Mouse (Mus musculus) C2C12 (cell line): Measurements from ENCODE around the gene Pcbp3. TPM values are rescaled to one million over a fixed set of nuclear protein-coding genes. Genes with fewer than 3 reads are reported as not detected.

Experiments used
- H3K27me3 ChIP-seq: one replicate; pipeline ENCODE4 v1.6.1; 2011; ENCODE audit not compliant: control insufficient read depth, insufficient read depth, insufficient read length
- H3K36me3 ChIP-seq: one replicate; pipeline ENCODE4 v1.6.1; 2011; ENCODE audit not compliant: control insufficient read depth, insufficient read depth
- H3K4me3 ChIP-seq: one replicate; pipeline ENCODE4 v1.5.1; 2011; ENCODE audit warnings: mild to moderate bottlenecking, control low read depth; ENCODE audit not compliant: poor library complexity, insufficient read depth, severe bottlenecking
- H3K79me2 ChIP-seq: one replicate; pipeline ENCODE4 v1.6.1; 2011; ENCODE audit not compliant: control insufficient read depth, insufficient read depth
- H3K79me3 ChIP-seq: one replicate; pipeline ENCODE4 v1.6.1; 2011; ENCODE audit warnings: low read depth, control low read depth
- H3ac ChIP-seq: one replicate; pipeline ENCODE3; 2011; ENCODE audit warnings: low read depth; ENCODE audit not compliant: control insufficient read depth, insufficient read length
- CEBPB ChIP-seq: IDR thresholded peaks from one replicate; pipeline ENCODE4 v1.6.1; 2011; ENCODE audit warnings: low read depth, mild to moderate bottlenecking, control low read depth, moderate library complexity
- CTCF ChIP-seq: IDR thresholded peaks from one replicate; pipeline ENCODE4 v1.5.1; 2011; ENCODE audit not compliant: control insufficient read depth, insufficient read depth, insufficient read length
- FOSL1 ChIP-seq: IDR thresholded peaks from one replicate; pipeline ENCODE4 v1.8.0; 2011; ENCODE audit warnings: mild to moderate bottlenecking, low read length; ENCODE audit not compliant: poor library complexity, insufficient read depth, severe bottlenecking
- MAX ChIP-seq: IDR thresholded peaks from one replicate; pipeline ENCODE4 v1.6.1; 2011; ENCODE audit warnings: mild to moderate bottlenecking, control low read depth
- MYOD1 ChIP-seq: IDR thresholded peaks from one replicate; pipeline ENCODE4 v1.6.1; 2011; ENCODE audit warnings: low read depth; ENCODE audit not compliant: control insufficient read depth, insufficient read length
- MYOG ChIP-seq: IDR thresholded peaks from one replicate; pipeline ENCODE4 v1.6.1; 2011; ENCODE audit not compliant: control insufficient read depth, insufficient read length; ENCODE audit errors: extremely low read depth
- USF1 ChIP-seq: IDR thresholded peaks from one replicate; pipeline ENCODE4 v1.6.1; 2011; ENCODE audit warnings: low read depth, mild to moderate bottlenecking, control low read depth, moderate library complexity
- polyA plus RNA-seq: library from polyadenylated mRNA; unstranded; fragments of >200 nt; fragmentation: generic; extraction: Trizol; gene quantifications from one replicate; pipeline ENCODE4 v1.2.1, GENCODE M21; 2012; ENCODE audit warnings: missing spikeins

The Pcbp3 gene
- polyA plus RNA-seq, 1 experiment = 9.8 TPM

DNA sequence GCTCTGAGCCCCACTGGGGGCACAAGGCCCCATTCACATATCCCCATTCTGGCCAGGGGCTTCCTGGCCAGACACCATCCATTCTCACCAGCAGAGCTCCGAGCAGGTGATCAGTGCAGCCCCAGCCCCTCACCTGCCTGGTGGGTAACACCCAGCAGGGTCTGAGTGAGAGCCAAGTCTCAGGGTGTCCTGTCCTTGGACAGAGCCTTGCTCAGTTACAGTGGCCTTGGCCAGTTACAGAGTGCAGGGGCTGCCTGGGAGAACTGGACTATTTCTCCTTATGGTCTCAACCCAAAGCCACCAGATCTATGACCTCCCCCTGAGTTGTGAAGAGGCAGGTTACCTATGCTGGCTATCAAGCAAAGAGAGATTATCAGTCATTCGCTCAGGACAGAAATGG is 236.6 kb downstream of the Pcbp3 start:
- no peak for TF ChIP-seq MYOG
- Histone ChIP-seq H3K4me3 (no peak overlapping the region), H3K79me3 (no peaks in the 10 kb centered on the region), H3K79me2 (no peaks in the 10 kb centered on the region), H3K27me3 (no peaks in the 10 kb centered on the region), H3K36me3 (no peaks in the 10 kb centered on the region), H3ac (no peak overlapping the region)

DNA sequence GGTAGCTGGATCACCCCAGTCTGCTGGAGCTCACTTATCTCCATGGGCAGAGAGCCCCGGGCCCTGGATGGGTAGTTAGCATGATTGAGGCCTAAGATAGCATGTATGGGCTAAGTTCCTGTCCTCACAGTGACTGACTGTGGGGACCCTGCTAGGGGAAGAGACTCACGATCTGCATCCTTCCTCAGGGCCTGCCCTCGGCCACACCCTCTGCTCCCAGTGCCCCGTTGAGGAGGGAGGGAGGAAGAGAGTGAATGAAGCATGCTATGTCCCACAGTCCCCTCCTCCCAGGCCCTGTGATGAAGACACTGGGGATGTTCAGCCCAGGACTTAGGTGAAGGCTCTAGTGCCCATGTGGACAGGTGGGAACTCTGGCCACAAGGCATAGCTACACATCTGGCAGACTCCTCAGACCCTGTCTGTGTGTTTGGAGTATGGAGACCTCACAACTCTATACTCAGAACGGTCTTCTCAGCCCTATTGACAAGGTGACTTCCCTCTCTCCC is 237.4 kb downstream of the Pcbp3 start:
- Histone ChIP-seq H3ac (no peak overlapping the region), H3K36me3 (no peaks in the 10 kb centered on the region), H3K79me3 (no peaks in the 10 kb centered on the region), H3K79me2 (no peaks in the 10 kb centered on the region), H3K27me3 (no peaks in the 10 kb centered on the region), H3K4me3 (no peak overlapping the region)
- TF ChIP-seq MYOD1 (no peak), MYOG (no peak), CTCF (no peak), USF1 (no peak), MAX (no peak), FOSL1 (no peak), CEBPB (no peak)

DNA sequence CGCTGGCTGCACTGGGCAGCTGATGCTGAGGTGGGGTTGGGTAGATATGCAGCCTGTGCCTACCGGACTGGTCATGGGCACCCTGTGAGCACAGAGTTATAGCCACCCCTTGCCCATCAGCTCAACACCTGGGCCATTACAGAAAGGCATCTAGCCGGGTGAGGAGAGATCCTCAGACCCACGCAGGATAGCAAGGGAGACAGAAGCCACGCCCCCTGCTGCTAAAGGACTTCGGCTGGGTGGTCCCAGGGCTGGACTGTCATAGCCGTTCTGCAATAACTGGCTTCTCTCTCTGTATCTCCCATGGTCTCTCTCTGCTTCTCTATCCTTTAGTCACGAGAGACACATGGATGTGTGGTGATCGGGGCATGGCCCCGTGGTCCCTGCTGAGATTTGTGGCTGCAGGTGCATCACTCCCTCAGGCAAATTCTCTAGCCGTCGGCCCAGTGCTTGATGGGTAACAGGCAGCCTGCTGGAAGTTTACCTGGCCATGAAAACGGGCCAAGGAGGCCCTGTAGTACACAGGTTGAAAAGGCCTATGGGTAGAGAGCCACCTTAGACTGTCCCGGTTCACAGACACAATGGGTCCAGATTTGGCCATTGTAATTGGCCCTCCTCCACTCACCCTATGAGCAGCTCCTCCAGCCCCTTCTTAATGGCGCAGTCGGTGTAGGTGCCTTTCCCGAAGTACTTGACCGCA is 238.8 kb downstream of the Pcbp3 start:
- Histone ChIP-seq H3K27me3 (no peaks in the 10 kb centered on the region), H3K79me2 (no peaks in the 10 kb centered on the region), H3K79me3 (no peaks in the 10 kb centered on the region), H3ac (no peak overlapping the region), H3K4me3 (no peak overlapping the region), H3K36me3 (no peaks in the 10 kb centered on the region)
- TF ChIP-seq MAX (no peak), CTCF (no peak), CEBPB (no peak), MYOD1 (no peak), MYOG (no peak), FOSL1 (no peak), USF1 (no peak)

DNA sequence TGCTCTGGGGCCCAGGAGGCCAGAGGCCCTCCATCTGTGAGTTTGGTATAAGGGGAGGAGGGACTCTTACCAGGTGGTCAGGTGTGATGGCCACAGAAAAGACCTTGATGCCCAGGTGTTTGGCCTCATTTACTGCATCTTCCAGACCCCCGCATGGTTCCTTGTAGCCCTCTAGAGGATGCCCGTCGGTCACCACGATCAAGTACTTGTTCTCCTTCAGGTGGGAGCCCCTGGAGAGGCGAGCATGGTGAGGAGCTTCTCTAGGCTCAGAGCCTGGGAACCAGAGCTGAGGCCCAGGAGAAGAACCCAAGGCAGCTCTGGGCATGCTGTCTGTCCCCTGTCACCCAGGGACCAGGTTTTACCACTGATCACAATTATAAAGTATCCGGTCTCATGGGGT is 239.9 kb downstream of the Pcbp3 start:
- H3K27me3 ChIP-seq = no peaks in the 10 kb centered on the region
- no peaks in the 10 kb centered on the region for H3K36me3 ChIP-seq
- TF ChIP-seq MAX = no peak
- TF ChIP-seq CTCF = no peak
- no peak for TF ChIP-seq MYOG
- no peak for TF ChIP-seq MYOD1
- no peak for TF ChIP-seq USF1
- no peak overlapping the region for H3ac ChIP-seq
- no peak overlapping the region for H3K4me3 ChIP-seq
- H3K79me3 ChIP-seq = no peaks in the 10 kb centered on the region
- no peaks in the 10 kb centered on the region for H3K79me2 ChIP-seq

DNA sequence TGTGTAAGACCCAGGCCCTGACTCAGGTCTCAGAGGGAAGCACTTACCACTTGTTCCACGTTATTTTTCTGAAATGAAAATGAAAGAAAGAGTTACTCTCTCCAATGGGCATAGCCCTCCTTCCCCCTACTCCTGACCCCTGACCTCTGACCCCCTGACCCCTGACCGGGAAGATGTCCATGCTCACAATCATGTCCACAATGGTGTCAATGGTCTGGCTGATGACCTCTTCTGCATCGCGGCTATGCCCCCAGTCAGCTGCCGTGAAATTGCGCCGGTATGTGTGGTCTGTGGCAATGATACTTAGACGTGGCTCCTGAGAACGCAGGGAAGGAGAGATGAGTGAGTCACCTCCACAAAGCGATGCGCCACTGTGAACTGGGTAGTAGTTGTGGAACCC is 240.5 kb downstream of the Pcbp3 start:
- H3K4me3 ChIP-seq = no peak overlapping the region
- H3K27me3 ChIP-seq = no peaks in the 10 kb centered on the region
- no peaks in the 10 kb centered on the region for H3K79me2 ChIP-seq
- TF ChIP-seq FOSL1 (no peak), CTCF (no peak), MYOG (no peak), MAX (no peak), CEBPB (no peak), USF1 (no peak), MYOD1 (no peak)
- no peaks in the 10 kb centered on the region for H3K36me3 ChIP-seq
- H3ac ChIP-seq = no peak overlapping the region
- H3K79me3 ChIP-seq = no peaks in the 10 kb centered on the region

DNA sequence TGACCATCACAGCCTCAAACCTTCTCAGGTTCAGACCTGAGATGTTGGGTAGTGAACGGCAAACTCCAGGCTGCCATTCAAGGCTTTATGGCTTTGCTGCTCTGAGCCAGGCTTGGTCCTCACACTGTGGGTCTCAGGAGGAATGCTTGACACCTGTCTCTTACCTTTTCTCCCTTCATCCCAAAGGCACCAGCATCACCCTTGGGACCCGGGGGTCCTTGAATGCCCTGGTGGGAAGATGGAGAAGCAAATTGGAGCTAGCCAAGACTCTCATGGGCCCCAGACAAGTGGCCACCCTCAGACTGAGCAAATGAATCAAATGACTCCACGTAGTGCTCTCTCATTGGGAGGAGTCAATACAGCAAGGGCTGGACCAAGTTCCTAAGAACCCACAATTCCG is 244.1 kb downstream of the Pcbp3 start:
- Histone ChIP-seq H3K27me3 (no peaks in the 10 kb centered on the region), H3K36me3 (no peaks in the 10 kb centered on the region), H3ac (no peak overlapping the region), H3K79me3 (no peaks in the 10 kb centered on the region), H3K79me2 (no peaks in the 10 kb centered on the region), H3K4me3 (no peak overlapping the region)
- TF ChIP-seq MAX (no peak), FOSL1 (no peak), CEBPB (no peak), USF1 (no peak), CTCF (no peak), MYOG (no peak), MYOD1 (no peak)
